Mouse (Mus musculus): ENCODE data around the gene Tnfaip8l1.

DNA sequence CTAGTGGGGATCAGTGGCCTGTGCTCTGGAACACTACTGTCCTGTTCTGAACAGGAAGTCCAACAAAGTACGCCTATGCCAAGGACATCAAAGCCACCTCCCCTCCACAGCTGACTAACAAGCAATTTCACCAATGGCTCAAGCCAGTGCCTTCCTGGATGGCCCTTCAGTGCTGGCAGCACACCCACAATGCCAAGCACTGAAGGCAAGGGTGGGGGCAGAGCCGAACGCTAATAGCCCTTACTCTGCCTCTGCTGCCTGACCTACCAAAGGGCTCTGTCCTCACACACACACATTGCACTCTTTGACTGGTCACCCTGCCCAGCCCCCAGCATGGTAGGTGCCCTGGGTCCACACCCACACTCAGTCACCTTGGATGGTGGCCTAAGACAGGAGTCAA lies 46.5 kb downstream of the Tnfaip8l1 start:
- TF ChIP-seq EP300 (IDR thresholded peaks at IDR 0.05; ENCODE audit: low read depth) (no peak), CTCF (IDR thresholded peaks at IDR 0.05; ENCODE audit: low read depth) (no peak)

Measured in heart, postnatal 0 days (tissue).